Mouse (Mus musculus) layer of hippocampus, postnatal 25 days (tissue): ENCODE data around the gene Clpx. TPM values are rescaled to one million over a fixed set of nuclear protein-coding genes. Genes with fewer than 3 reads are reported as not detected.
A peak's percentile ranks its signal among the peaks of the same experiment; 100 is the strongest.
"Not testable (repeated sequence)": the region's sequence is repeated elsewhere in the genome, so short reads cannot be mapped to it uniquely, and the experiment has no call there.

Experiments
- DNase-seq, 2 experiments: peaks; one replicate each; pipeline ENCODE4 v3.0.0; 2022; ENCODE audit warnings: mixed read lengths in 2 of 2, low spot score in 1 of 2; ENCODE audit errors: extremely low spot score in 1 of 2
- total RNA-seq, 2 experiments: library from RNA; stranded (reverse); gene quantifications; 2 replicates each; pipeline ENCODE4 v1.2.3; 2021

The Clpx gene
- 10 to 100 TPM; 32.8 to 33.3 TPM for total RNA-seq

DNA sequence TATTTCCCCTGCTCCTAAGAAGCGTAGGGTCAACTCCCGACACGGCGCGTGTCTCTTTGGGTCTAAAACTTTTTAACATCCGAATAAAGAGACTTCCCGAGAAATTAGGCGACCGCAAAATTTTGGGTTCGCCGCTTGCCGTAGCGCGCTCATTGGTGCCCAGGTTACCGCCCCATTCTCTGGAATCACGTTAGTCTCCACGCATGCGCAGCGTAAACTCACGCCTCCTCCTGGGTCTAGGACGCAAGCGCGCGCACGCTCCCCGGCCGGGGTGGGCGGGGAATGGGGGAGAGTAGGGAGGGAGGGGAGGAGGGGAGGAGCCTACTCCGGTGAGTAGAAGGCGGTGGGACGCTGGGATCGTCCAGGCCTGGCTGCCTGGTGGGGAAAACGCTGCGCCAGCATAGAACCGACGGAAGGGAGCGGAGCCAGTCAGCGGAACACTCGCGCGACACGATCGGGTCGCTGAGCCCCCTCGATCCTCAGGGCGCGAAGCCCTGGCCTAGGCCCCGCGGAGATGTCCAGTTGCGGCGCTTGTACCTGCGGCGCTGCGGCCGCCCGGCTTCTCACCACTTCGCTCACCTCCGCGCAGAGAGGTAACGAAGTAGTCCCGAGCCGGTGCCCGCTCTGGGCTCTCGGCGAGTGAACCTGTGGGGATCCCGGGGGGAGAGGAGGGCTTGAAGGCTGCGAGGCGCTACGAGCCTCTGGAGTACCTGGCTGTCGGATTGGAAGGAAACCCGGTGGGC lies at the start of gene Clpx:
Clpx (plus strand) TSS at position 288 of the 743 bp plus-strand sequence.
- peak; percentile 90 to 95 for DNase-seq

DNA sequence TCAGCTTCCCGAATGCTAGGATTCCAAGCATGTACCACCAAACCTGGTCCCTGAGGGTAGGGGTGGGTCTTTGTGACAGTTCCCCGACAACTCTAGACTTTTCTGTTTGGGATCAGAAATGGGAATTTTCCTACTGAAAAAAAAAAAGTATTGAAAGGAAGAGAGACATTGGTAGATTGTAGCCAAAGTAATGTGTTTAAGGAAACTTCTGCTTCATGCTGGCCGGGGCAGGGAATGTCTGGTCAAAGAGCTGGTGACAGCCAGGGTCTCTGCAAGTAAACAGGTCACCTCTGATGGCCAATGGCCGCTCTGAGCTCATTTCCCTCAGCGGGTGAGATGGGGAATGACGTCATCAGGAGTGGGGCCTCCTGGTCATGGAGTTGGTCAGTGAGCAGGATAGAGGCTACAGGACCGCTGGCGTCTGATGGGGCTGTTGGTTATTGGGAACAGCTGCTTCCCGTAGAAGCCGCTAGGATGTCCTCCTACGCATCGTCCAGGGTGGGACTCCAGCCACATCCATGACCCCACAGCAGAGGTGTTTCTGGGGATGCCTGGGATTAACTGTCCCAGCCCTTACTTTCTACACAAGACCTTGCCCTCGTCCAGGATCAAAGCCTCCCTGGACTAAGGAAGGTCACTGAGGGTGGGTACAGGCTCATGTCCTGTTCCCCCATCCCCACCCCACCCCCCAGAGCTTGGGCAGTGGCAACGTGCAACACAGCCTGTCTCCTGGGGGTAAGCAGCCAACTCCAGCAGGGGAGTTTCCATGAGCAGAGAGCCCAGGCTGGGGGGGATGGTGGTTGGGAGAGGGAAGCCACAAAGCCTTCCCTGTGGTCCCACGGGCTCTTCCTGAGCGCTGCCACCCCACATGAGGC lies 46.3 kb upstream of the Clpx start:
- DNase-seq, result no peak

DNA sequence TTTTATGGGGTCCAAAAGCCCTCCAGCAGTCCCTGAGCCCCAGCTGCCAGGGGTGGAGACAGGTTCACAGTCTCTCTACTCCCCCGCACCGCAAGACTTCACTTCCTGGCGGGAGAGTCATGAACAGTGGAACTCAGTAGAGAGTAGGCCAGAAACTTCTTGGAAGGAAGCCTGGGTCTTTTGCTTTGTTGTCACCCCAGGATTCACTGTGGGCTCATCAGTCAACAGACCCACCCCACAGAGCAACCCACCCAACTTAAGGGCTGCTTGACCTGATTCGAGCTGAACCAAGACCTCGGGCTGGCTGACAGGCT lies 45.7 kb upstream of the Clpx start:
- DNase-seq, result no peak

DNA sequence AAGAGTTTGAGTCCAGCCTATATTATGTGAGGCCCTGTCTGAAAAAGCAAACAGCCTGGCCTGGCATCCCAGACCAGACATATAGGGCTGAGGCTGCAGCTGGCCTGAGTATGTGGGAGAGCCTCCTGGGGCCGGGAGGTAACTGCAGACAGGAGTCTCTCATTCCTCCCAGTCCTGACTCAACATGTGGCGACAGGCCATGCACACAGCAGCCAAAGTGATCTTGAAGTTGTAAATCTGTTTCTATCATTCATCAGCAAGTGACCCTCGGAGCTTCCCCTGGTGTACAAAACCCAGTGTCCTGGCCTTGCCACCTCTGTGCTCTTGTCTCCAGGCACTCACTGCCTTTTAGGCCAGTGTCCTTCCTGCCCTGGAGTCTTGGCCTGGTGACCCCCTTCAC lies 42.0 kb upstream of the Clpx start:
- no peak for DNase-seq

DNA sequence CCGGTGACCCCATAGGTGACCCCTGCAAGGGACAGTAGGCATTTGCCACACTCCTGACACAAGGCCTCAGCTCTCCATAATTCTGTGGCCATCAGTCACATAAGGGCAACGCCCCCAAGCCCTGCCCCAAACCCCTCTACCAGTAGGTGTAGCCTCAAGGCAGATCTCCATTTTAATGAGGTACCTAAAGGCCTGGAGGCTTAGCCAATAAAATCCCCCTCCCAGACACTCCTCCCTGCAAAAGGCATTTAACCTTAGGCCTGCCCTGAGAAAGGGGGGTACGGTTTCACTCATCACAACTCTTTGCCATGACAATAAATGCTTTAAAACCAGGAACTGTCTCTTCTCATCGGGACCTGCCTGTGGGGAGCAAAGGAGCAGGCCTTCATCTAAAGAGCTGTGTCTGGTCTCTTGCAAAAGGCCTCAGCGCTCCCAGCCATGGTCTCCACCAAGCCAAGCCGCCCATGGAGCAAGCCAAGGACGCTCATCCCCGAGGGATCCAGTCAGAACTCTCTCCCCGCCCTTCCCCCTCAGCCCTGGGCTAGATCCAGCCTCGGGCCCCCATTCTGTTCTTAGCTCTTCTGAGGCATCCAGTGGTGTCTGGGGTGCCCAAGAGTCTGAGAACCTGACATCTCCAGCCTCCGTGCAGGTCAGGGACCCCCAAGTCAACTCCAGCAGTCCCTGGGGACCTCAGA lies 38.0 kb upstream of the Clpx start:
- no peak for DNase-seq

DNA sequence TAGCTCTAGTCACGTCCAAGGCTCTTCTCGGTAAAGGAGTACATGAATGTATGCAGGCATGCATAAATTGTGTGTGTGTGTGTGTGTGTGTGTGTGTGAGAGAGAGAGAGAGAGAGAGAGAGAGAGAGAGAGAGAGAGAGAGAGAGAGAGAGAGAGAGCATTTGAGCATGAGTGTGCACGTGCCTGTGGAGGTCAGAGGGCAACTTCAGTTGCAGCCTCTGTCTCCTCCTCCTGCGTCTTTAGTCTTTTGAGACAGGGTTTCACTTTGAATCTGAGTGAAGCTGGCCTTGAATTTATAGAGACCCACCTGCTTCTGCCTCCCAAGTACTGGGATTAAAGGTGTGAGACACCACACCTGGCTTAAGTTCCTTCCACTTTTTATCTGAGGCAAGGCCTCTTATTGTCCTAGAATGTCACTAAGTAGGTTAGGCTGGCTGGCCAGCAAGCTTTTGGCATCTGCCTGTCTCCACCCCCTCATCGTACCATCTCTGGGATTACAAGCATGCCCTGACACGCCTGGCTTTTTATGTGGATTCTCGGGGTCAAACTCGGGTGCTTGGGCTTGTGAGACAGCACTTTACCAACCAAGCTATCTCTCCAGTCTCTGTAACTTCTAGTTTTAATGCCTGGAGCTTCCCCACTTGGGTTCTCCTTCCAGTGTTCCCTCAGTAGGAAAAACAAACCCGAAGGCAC lies 36.7 kb upstream of the Clpx start:
- DNase-seq, result no peak

DNA sequence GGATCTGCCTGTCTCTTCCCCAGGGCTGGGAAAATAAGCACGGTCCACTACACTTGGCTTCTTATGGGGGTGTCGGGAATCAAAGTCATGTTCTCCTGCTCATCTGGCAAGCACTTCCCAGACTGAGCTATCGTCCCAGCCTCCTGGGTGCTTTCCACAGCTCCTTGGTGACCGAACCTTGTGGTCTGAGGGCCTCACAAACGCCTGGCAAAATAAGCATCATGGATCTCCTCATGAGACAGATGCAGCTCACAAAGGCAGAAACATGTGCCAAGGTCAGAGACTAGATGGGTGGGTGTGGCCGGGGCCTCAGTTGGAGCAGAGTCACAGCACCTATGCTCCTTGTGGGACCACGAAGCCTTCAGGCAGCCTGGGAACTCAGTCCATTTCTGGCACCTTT lies 34.7 kb upstream of the Clpx start:
- DNase-seq, result no peak

DNA sequence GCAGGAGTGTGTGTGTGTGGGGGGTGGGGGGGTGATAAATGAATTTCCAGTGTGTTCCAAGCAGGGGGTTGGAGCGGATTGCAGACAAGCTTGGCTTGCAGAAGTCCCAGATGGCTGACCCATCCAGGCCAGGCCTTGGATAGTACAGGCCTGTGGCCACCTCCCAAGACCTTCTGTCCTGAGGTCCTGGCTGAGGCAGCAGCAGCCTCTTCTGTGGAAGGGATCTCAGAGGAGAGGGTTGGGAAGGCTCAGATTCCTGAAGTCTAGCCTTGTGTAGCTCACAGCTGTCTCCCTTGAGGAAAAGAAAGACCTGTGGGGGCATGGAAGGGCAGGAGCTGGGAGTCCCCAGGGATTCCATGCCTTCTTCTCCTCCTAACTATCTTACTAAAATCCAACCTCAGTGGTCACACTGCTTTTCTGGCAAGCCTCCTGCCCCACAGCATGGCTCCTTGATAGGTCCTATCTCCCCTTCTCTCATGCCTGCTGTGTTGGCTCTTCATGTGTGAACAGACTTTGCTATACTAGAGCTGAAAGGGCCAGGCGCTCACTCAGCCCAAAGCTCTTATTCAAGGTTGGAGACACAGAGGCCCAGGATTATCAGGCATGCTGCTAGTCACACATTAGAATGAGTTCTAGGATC lies 32.3 kb upstream of the Clpx start:
- DNase-seq, result no peak

DNA sequence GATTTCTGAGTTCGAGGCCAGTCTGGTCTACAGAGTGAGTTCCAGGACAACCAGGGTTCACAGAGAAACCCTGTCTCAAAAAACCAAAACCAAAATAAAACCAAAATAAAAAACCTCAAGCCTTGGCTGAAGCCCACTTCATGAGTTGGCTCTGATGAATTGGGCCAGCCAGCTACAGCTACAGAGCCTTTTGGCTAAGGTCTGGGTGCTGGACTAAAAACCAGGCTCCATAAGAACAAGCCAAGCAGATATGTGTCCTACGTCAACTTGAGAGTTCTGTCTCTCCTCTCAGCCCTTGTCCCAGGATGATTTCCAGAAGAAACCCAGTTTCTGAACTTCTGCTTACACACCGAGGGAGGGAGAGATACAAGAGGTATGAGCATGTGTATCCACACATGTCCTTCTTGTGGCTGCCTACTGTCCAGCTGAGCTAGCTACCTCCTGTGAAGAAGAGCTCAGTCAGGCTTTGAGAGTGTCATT lies 31.4 kb upstream of the Clpx start:
- no peak for DNase-seq

DNA sequence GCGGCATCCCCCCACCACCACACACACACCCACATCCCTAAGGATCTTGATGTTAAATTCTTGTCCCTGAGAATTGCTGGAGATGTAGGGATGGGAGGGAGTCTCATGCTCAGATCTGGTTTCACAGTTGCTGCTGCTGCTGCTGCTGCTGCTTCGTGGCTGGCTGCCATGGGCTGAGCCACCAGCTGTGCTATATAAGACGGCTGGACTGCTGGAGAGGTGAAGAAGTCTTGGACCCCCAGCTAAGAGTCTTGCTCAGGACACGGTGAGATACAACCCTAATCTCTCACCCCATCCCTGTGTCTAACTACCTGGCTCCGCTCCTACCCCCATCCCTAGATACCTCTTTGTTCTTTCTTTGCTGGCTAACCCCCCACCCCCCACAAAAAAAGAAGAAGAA lies 29.1 kb upstream of the Clpx start, which contains the start of gene Cilp:
Cilp (plus strand) TSS at position 222 of the 400 bp plus-strand sequence.
- no peak for DNase-seq

DNA sequence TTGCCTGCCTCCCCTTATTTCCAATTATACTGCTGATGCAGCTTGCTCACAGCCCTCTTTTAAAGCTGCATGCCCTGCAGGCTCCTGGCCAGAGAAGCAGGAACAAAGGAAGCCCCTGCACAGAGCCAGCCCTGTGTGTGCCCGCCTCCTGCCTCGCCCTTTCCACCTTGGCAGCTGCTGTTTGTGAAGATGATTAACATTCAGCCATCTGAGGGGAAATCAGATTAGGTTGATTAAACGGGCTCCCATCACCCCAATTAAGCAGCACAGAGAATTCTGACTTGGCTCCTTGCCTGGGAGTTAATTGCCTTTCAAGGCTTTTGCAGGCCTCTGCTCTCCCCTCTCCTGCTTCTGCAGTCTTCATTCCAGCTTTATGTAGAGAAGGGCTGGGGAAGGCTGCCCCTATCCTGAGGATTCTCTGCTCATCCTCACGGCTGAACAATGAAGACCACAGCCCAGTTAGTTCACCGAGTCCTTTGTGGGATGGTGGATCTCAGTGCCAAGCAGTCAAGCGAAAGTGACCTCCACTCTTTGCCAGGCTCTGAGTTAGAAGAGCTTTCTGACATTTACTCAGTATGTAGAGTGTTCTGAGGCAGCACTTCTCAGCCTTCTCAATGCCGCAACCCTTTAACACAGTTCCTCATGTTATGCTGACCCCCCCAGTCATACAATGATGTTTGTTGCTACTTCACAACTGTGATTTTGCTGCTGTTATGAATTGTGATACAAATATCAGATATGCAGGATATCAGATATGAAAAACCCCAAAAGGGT lies 26.1 kb upstream of the Clpx start:
- DNase-seq, result peak; percentile 15 to 34

DNA sequence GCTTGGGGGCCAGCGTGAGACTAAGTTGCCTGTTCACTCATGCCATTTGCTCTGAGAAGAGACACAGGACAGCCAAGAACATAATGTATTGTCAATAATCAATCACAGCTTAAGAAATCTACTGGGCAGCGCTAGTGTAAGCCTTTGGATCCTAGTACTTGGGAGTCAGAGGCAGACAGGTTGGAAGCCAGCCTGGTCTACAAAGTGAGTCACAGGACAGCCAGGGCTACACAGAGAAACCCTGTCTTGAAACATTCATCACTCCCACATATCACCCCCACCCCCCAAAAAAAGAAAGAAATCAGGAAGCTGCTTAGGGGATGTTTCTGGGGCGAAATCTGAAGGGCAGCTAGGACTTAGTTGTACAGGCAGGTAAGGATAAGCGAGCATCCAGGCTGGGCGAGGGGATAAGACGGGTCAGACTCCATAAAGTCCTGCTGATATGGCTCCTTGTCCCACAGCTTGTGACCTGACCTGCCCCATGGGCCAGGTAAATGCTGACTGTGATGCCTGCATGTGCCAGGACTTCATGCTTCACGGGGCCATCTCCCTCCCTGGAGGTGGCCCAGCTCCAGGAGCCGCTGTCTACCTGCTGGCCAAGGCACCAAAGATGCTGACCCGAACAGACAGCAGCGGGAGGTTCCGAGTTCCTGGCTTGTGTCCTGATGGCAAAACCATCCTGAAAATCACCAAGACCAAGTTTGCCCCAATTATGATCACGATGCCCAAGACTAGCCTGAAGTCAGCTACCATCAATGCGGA lies 20.8 kb upstream of the Clpx start:
- no peak for DNase-seq

DNA sequence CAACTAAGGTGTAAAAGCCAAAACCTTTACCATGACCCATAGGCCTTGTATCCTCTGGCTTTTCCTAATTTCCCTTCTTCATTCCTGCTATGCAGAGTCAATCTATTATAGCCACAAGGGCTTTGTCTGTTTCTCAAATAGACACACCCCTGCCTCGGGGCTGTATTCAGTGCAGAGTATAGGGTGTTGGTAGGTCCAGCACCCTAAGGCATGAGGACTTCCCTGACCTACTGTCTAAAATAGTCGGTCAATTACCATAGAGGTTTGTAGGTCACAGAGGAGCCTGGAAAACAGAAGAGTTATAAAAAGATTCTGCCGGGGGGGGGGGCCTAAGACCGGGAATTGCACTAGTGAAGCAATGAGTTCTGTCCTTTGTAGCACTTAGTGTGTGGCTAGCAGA lies 20.2 kb upstream of the Clpx start:
- DNase-seq, result no peak

DNA sequence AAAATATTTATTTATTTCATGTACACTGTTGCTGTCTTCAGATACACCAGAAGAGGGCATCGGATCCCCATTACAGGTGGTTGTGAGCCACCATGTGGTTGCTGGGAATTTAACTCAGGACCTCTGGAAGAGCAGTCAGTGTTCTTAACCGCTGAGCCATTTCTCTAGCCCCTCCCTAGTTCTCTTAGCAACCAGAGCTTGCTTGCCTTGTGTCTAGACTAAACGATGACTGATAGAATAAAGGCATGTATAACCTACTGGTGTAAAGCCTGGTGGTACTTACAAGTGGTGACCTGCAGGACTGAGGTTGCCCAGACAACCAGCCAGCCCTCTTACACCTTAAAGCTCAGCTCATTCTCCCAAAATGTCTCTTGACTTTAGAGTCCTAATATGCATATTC lies 19.2 kb upstream of the Clpx start:
- not testable (repeated sequence) for DNase-seq

DNA sequence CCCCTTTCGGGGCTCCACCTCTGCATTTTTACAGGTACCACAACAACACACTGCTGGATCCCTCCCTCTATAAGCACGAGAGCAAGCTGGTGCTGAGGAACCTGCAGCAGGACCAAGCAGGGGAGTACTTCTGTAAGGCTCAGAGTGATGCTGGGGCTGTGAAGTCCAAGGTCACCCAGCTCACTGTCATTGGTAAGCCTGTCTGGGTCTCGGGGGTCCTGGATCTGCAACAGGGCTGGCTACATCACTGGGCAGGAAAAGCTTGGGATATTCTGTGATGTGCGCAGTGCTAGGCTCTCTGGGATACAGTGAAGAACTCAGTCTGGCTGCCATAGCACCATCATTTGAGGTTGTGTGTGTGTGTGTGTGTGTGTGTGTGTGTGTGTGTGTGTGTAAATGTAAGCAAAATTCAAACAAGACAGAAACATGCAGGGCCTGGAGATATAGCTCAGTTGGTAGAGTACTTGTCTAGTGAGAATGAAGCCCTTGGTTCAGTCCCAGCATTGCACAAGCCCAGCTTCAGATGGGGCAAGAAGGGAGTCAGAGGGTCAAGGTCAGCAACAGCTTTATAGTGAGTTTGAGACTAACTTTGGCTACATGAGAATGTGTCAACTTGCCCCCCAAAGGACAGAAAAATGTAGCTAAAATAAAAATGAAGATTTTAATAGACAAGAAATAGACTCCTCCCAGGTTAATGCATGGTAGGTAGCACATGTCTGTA lies 18.1 kb upstream of the Clpx start:
- no peak for DNase-seq

DNA sequence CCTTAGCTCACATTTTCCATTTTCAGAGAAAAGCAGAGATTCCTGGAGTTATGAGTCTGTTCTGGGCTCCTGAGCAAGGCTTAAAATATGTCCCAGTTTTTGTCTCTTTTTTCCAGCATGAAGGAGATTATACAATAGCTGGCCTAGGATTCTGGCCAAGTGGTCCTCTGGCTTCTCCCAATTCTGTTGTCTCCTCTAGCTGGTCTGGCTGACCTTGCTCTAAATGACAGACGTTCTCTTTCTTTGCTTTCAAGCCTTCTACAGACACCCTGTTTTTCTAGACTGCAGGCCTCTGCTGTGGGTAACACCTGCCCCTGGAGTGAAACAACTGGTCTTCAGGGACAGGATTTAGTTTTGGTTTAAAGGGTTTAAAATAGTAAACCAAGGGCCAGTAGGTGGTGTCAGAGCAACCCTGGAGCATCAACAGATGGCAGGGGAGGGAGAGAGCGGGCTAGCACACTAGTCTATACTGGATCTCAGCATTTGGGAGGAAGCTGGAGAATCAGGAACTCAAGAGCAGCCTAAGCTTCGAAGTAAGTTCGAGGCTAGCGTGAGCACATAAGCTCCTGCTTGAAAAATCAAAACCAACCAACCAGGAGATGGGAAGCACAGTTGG lies 12.4 kb upstream of the Clpx start:
- no peak for DNase-seq

DNA sequence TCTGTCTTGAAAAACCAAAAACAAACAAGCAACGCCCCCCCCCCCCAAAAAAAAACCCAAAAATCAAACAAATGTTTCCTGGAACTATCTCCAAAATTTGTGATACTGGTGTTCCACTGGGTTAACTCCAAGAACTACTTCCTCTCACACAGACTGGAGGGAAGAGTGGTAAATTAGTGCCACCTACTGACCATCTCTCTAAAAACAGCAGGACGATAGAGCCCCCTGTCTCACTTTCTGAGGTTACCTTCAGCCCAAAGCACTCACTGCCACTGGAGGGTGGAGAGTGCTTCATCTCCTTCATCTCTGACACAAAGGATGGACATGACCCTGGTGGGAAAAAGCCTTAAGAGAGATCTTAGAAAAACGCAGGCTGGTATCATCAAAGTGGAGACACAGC lies 10.8 kb upstream of the Clpx start:
- no peak for DNase-seq
